Mouse (Mus musculus): ENCODE results near the gene Ppp1r9b. TPM values are rescaled to one million over a fixed set of nuclear protein-coding genes. Genes with fewer than 3 reads are reported as not detected.
"Not testable (repeated sequence)": the region's sequence is repeated elsewhere in the genome, so short reads cannot be mapped to it uniquely, and the experiment has no call there.

Ppp1r9b gene
- total RNA-seq, 2 experiments from 2014 or later, result 505 to 506 TPM

- intact Hi-C loops (cut with DNase I), result no loop called here
- no peak for DNase-seq (ENCODE audit: low spot score in 2 of 2)
Observed at GRCm38 (mm10) chr11:95008661-95009628, 18.1 kb downstream of the Ppp1r9b start.

- intact Hi-C loops (cut with DNase I), result no loop called here
- peak; percentile 74 to 81 for DNase-seq (ENCODE audit: low spot score in 2 of 2)
Observed at GRCm38 (mm10) chr11:95009629-95010014, 18.8 kb downstream of the Ppp1r9b start, which contains the start of gene Samd14. TSS of gene Samd14 (plus strand) at chr11:95009879.

GRCm38 (mm10) chr11:95010141-95010739 lies 19.4 kb downstream of the Ppp1r9b start:
- DNase-seq (ENCODE audit: low spot score in 2 of 2), result peak; percentile 66 to 69
- intact Hi-C loops (cut with DNase I), result no loop called here

- DNase-seq (ENCODE audit: low spot score in 2 of 2); intact Hi-C loops (cut with DNase I): not testable (repeated sequence)
Observed at GRCm38 (mm10) chr11:95010841-95011403, 20.1 kb downstream of the Ppp1r9b start.

GRCm38 (mm10) chr11:95011416-95011815 lies 20.6 kb downstream of the Ppp1r9b start:
- DNase-seq (ENCODE audit: low spot score in 2 of 2), result no peak
- intact Hi-C loops (cut with DNase I), result no loop called here

GRCm38 (mm10) chr11:95012075-95012474 lies 21.2 kb downstream of the Ppp1r9b start:
- DNase-seq (ENCODE audit: low spot score in 2 of 2), result no peak
- intact Hi-C loops (cut with DNase I), result no loop called here

- intact Hi-C loops (cut with DNase I), result no loop called here
- DNase-seq (ENCODE audit: low spot score in 2 of 2), result no peak
Observed at GRCm38 (mm10) chr11:95012487-95012886, 21.7 kb downstream of the Ppp1r9b start.

GRCm38 (mm10) chr11:95015484-95015883 lies 24.6 kb downstream of the Ppp1r9b start:
- intact Hi-C loops (cut with DNase I), result no loop called here
- no peak for DNase-seq (ENCODE audit: low spot score in 2 of 2)

GRCm38 (mm10) chr11:95022237-95022992 lies 31.6 kb downstream of the Ppp1r9b start:
- no peak for DNase-seq (ENCODE audit: low spot score in 2 of 2)

GRCm38 (mm10) chr11:95023481-95023880 lies 32.6 kb downstream of the Ppp1r9b start:
- DNase-seq (ENCODE audit: low spot score in 2 of 2), result no peak
- intact Hi-C loops (cut with DNase I), result no loop called here

More at GRCm38 (mm10) chr11:95022237-95022992, 31.6 kb downstream of the Ppp1r9b start:
- intact Hi-C loops (cut with DNase I), result no loop called here

GRCm38 (mm10) chr11:95024439-95025184 lies 33.8 kb downstream of the Ppp1r9b start:
- DNase-seq (ENCODE audit: low spot score in 2 of 2), result peak; percentile 60 to 66
- intact Hi-C loops (cut with DNase I), result no loop called here

GRCm38 (mm10) chr11:95025227-95026012 lies 34.6 kb downstream of the Ppp1r9b start:
- DNase-seq (ENCODE audit: low spot score in 2 of 2), result no peak
- intact Hi-C loops (cut with DNase I), result no loop called here

GRCm38 (mm10) chr11:95026090-95026542 lies 35.3 kb downstream of the Ppp1r9b start:
- no peak for DNase-seq (ENCODE audit: low spot score in 2 of 2)
- intact Hi-C loops (cut with DNase I), result no loop called here

GRCm38 (mm10) chr11:95026849-95027248 lies 36.0 kb downstream of the Ppp1r9b start:
- DNase-seq (ENCODE audit: low spot score in 2 of 2), result no peak
- intact Hi-C loops (cut with DNase I), result no loop called here

- intact Hi-C loops (cut with DNase I), result no loop called here
- no peak for DNase-seq (ENCODE audit: low spot score in 2 of 2)
Observed at GRCm38 (mm10) chr11:95027850-95028470, 37.1 kb downstream of the Ppp1r9b start.

GRCm38 (mm10) chr11:95032945-95033344 lies 42.1 kb downstream of the Ppp1r9b start:
- intact Hi-C loops (cut with DNase I), result no loop called here
- DNase-seq (ENCODE audit: low spot score in 2 of 2), result no peak

- DNase-seq (ENCODE audit: low spot score in 2 of 2), result no peak
- intact Hi-C loops (cut with DNase I), result no loop called here
Observed at GRCm38 (mm10) chr11:95033617-95034016, 42.8 kb downstream of the Ppp1r9b start.
